Mouse (Mus musculus) stomach, embryonic 14.5 days (tissue): ENCODE data around the gene Cdkal1. TPM values are rescaled to one million over a fixed set of nuclear protein-coding genes. Genes with fewer than 3 reads are reported as not detected.
A peak's percentile ranks its signal among the peaks of the same experiment; 100 is the strongest.

Experiments used
- ATAC-seq: fragments of 200-750 bp; cut with Nextera tagmentation; 2 replicates; pipeline ENCODE4 v1.8.0; 2017; ENCODE audit warnings: low read depth, moderate TSS enrichment; ENCODE audit not compliant: insufficient number of reproducible peaks, insufficient read depth, low FRiP score
- H3K27ac ChIP-seq: fragments of 300-500 bp; sonication (generic); 2 replicates; pipeline ENCODE4 v1.5.1; 2014; ENCODE audit warnings: mild to moderate bottlenecking, low read length, moderate library complexity, mixed read lengths
- H3K27me3 ChIP-seq: fragments of 300-500 bp; sonication (generic); 2 replicates; pipeline ENCODE4 v1.6.1; 2014; ENCODE audit warnings: low read length, control low read depth, mixed read lengths; ENCODE audit not compliant: control insufficient read depth, insufficient read depth
- H3K36me3 ChIP-seq: fragments of 300-500 bp; sonication (generic); 2 replicates; pipeline ENCODE4 v1.6.1; 2014; ENCODE audit warnings: mild to moderate bottlenecking, control low read depth, low read length, moderate library complexity, mixed read lengths; ENCODE audit not compliant: control insufficient read depth, insufficient read depth
- H3K4me1 ChIP-seq: fragments of 300-500 bp; sonication (generic); 2 replicates; pipeline ENCODE4 v1.6.1; 2014; ENCODE audit warnings: low read length, control low read depth, mixed read lengths; ENCODE audit not compliant: control insufficient read depth, insufficient read depth
- H3K4me2 ChIP-seq: fragments of 300-500 bp; sonication (generic); replicated peaks from 2 replicates; pipeline ENCODE4 v1.6.1; 2014; ENCODE audit warnings: low read depth, low read length, control low read depth
- H3K4me3 ChIP-seq: fragments of 300-500 bp; sonication (generic); 2 replicates; pipeline ENCODE4 v1.5.1; 2014; ENCODE audit warnings: low read depth, low read length, control low read depth
- H3K9ac ChIP-seq: fragments of 300-500 bp; sonication (generic); replicated peaks from 2 replicates; pipeline ENCODE4 v1.6.1; 2014; ENCODE audit warnings: low read depth, mild to moderate bottlenecking, control low read depth, low read length, moderate library complexity, mixed read lengths
- H3K9me3 ChIP-seq: fragments of 300-500 bp; sonication (generic); 2 replicates; pipeline ENCODE4 v1.6.1; 2016; ENCODE audit warnings: low read depth, low read length, control low read depth; ENCODE audit not compliant: control insufficient read depth
- WGBS: fragments of 180-500 bp; shearing (Covaris S2); extraction: QIAGEN DNeasy Blood & Tissue Kit; methylation state at CpG from one replicate; pipeline ENCODE4 v1.1.7; 2014; 5-methylcytosine and 5-hydroxymethylcytosine counted together
- polyA plus RNA-seq: library from polyadenylated mRNA; unstranded; fragments of >200 nt; fragmentation: Nextera tagmentation; extraction: Ambion mirVana; gene quantifications from 2 replicates; pipeline ENCODE4 v1.2.1, GENCODE M21; 2014

The Cdkal1 gene
- polyA plus RNA-seq, 1 experiment from 2014 or later, result 44.8 TPM

DNA sequence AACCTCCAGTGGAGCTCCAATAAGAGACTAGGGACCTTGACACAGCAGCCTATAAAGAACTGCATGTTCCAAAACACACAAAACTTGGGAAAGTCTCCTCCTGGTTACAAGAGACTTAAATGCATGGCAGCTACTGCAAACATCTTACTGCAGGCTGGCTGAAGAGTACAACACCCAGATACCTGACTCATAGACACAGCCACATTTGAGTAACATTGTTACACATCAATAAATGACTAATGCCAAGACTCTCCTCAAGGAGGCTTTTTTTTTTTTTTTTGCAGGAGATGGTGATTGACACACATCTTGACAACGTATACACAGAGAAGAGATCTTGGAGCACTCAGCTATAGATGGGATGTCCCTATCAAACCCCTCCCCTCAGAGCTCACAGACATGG lies 215.3 kb downstream of the Cdkal1 start:
- Histone ChIP-seq H3K9me3 (no peaks in the 10 kb centered on the region), H3K27ac (no peak overlapping the region), H3K9ac (no peak overlapping the region), H3K4me3 (no peak overlapping the region), H3K4me1 (no peaks in the 10 kb centered on the region; the same call in 1 of the 2 replicates), H3K27me3 (no peaks in the 10 kb centered on the region), H3K4me2 (no peak overlapping the region), H3K36me3 (no peaks in the 10 kb centered on the region)
- WGBS, result 92% methylated on average over 1 of the region's 1 CpGs
- ATAC-seq, result no peak

DNA sequence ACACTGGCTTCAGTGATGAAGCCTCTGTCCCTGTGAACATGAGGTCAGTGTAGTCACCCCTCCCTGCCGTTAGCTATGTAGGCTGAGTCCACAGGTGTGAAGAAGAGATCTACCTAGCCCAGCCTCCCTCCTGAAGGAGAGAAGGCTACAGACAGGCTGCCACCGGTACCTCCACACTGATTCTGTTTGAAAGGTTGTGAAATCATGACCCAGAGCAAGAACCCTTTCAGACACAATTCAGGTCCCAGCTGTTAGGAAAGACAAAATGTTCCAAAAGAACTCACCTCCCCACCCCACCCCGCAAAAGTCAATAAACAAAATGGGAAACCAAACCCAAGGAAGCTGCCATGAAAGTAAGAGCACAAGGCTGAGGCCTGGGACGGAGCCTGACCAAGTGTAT lies 217.2 kb downstream of the Cdkal1 start:
- Histone ChIP-seq H3K9ac (no peak overlapping the region), H3K27ac (no peak overlapping the region)
- ATAC-seq, result no peak

DNA sequence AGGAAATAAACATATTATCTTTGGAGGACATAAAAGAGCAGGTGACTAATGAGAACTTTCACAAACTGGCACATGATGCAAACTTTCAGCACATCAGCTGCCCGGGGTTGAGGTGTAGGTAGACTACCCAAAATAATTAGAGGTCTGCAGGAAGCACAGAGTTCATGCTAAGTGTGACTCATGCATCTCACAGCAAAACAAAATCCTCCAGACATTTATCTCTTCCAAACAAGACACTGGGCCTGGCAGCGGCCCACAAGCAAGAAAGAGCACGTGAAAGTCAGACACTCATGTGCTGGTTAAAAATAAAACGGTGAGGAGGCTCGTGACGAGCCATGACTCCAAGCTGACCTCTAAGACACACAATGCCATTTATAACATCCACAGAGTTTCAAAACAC lies 217.7 kb downstream of the Cdkal1 start:
- H3K4me2 ChIP-seq, result no peak overlapping the region
- H3K27ac ChIP-seq, result no peak overlapping the region
- H3K27me3 ChIP-seq, result no peaks in the 10 kb centered on the region
- H3K4me3 ChIP-seq, result no peak overlapping the region
- H3K4me1 ChIP-seq, result no peaks in the 10 kb centered on the region; the same call in 1 of the 2 replicates
- H3K36me3 ChIP-seq, result no peaks in the 10 kb centered on the region
- no peak for ATAC-seq
- H3K9ac ChIP-seq, result no peak overlapping the region
- 36% methylated on average over 6 of the region's 6 CpGs for WGBS
- no peaks in the 10 kb centered on the region for H3K9me3 ChIP-seq

More for the DNA sequence above, 217.2 kb downstream of the Cdkal1 start:
- H3K4me1 ChIP-seq, result no peaks in the 10 kb centered on the region; the same call in 1 of the 2 replicates
- no peak overlapping the region for H3K4me3 ChIP-seq
- WGBS, result 75% methylated on average over 4 of the region's 4 CpGs
- H3K4me2 ChIP-seq, result no peak overlapping the region
- H3K36me3 ChIP-seq, result no peaks in the 10 kb centered on the region
- H3K27me3 ChIP-seq, result no peaks in the 10 kb centered on the region
- H3K9me3 ChIP-seq, result no peaks in the 10 kb centered on the region

DNA sequence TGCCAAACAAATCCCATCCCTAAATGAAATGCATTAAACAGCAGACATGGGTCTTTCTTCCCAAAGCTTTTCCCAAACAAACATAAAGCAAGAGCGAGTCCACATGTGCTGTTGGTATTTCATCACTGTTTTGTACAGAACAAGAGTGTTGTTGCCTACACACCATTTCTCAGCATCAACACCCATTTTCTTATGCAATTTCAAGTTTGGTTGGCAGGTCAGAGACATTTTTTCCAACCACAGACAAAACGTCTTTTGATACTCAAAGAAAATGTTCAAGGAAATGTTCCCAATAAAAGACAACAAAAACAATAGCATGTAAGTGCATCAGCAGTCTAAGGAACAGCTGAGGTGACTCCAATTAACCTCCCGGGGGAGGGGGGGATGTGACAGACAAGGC lies 219.9 kb downstream of the Cdkal1 start:
- Histone ChIP-seq H3K9ac (no peak overlapping the region), H3K9me3 (no peaks in the 10 kb centered on the region), H3K36me3 (no peaks in the 10 kb centered on the region), H3K4me1 (no peaks in the 10 kb centered on the region; the same call in 1 of the 2 replicates), H3K27ac (no peak overlapping the region), H3K4me2 (no peak overlapping the region), H3K27me3 (no peaks in the 10 kb centered on the region), H3K4me3 (no peak overlapping the region)
- ATAC-seq, result no peak
- 77% methylated on average over 3 of the region's 3 CpGs for WGBS

DNA sequence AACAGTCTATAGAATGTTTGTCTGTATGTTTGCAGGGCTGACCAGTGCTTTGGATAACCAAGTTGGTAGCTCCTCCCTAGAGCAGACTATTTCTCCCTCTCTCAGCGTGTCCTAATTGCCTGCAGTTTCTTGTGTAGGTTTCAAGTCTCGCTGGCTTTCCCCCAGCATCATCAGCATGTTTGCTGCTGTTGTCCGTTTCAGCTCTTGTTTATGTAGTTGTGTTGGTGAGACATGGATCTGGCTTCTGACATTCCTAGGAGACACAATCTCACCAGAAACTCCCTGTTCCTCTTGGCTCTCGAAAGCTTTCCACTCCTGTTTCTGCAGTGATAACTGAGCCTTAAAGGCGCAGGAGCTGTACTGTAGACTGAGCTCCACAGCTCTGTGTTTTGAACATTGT lies 224.1 kb downstream of the Cdkal1 start:
- no peaks in the 10 kb centered on the region for H3K36me3 ChIP-seq
- WGBS, result 69% methylated on average over 5 of the region's 5 CpGs
- H3K9me3 ChIP-seq, result no peaks in the 10 kb centered on the region
- H3K9ac ChIP-seq, result no peak overlapping the region
- no peak for ATAC-seq
- no peak overlapping the region for H3K27ac ChIP-seq
- 0 out of 2 replicates have a peak, but pooled peaks cover 2% of the 10 kb centered on the region for H3K4me1 ChIP-seq
- H3K27me3 ChIP-seq, result no peaks in the 10 kb centered on the region
- H3K4me2 ChIP-seq, result no peak overlapping the region
- no peak overlapping the region for H3K4me3 ChIP-seq

DNA sequence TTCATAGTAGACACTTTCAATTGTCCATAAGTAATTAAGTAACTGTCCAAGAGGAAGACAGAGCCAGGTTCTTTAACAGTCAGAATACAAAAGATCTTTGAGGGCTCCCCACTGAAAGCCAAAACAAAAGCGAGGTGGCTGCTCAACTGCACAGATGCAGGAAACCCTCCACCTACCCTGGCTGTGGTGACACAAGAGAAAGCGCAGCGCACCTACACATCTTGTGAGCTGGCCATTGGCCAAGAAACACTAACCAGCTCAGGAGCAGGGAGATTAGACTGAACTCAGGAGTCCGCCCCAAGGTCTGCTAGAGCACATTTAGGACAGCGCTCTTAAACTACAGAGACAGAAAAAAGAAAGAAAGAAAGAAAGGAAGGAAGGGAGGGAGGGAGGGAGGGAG lies 226.9 kb downstream of the Cdkal1 start:
- Histone ChIP-seq H3K4me2 (no peak overlapping the region), H3K36me3 (no peaks in the 10 kb centered on the region), H3K4me1 (0 out of 2 replicates have a peak, but pooled peaks cover 2% of the 10 kb centered on the region), H3K27ac (0 out of 2 replicates have a peak overlapping the region, but pooled peaks have one; percentile 15), H3K9ac (no peak overlapping the region), H3K9me3 (no peaks in the 10 kb centered on the region), H3K4me3 (no peak overlapping the region), H3K27me3 (no peaks in the 10 kb centered on the region)
- whole genome bisulfite sequencing, result 32% methylated on average over 5 of the region's 5 CpGs
- ATAC-seq, result peak; percentile 58; the same call in 1 of the 2 replicates

DNA sequence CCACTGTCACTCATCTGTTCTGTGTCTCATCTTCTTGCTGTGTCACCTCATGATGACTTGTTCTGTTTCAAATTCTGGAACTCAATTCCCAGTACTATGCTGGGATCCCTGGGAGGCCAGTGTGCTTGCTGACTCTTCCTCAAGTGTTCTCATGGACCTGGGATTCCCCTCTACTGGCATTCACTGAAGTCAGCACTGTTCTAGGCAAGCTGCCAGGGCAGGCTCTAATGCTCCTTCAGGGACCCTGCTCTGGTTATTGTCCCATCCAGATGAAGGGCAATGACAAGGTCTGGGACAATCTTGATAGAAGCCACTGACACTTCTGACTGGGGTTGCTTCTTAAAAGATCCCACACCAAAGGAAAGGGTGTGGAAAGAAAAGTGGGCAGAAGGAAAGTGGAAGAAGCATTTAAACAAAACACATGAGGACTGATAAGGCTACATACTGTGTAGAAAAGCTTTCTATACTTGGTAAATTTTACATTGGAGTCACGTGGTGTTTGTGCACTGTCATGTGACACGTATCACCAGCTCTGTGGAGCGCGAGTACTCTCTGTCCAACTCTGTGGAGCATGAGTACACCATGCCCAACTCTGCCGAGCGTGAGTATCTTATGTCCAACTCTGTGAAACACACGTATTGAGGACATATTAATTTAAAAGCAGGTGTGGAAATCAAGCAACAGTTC lies 227.9 kb downstream of the Cdkal1 start:
- peak; percentile 42; the same call in 1 of the 2 replicates for ATAC-seq
- Histone ChIP-seq H3K27ac (no peak overlapping the region), H3K4me1 (0 out of 2 replicates have a peak, but pooled peaks cover 2% of the 10 kb centered on the region)

DNA sequence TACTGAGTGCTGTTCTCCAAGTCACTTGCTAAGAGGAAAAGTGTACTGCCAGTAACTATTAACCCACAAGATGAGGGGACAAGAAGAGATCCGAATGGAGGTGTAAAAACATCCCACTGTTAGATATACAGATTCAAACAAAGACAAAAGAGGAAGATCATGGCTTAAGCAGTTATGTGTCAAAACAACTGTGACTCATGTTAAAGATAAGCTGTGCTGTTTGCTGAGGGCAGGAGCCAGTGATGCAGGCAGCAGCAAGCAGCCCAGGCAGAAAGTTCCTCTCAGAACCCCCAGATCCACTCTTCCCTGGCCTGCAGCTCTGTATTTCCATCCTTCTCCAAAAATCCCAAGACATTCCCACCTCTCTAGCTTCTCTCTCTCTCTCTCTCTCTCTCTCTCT lies 230.5 kb downstream of the Cdkal1 start:
- Histone ChIP-seq H3K36me3 (no peaks in the 10 kb centered on the region), H3K27me3 (no peaks in the 10 kb centered on the region), H3K27ac (no peak overlapping the region), H3K4me2 (no peak overlapping the region), H3K4me1 (peaks cover 12% of the 10 kb centered on the region; the same call in 1 of the 2 replicates), H3K9ac (no peak overlapping the region), H3K4me3 (no peak overlapping the region), H3K9me3 (no peaks in the 10 kb centered on the region)
- WGBS, result 33% methylated on average over 1 of the region's 1 CpGs
- no peak for ATAC-seq

More for the DNA sequence above, 227.9 kb downstream of the Cdkal1 start:
- H3K9me3 ChIP-seq, result no peaks in the 10 kb centered on the region
- H3K36me3 ChIP-seq, result no peaks in the 10 kb centered on the region
- H3K4me2 ChIP-seq, result no peak overlapping the region
- no peak overlapping the region for H3K9ac ChIP-seq
- WGBS, result 85% methylated on average over 7 of the region's 7 CpGs
- H3K27me3 ChIP-seq, result no peaks in the 10 kb centered on the region
- H3K4me3 ChIP-seq, result no peak overlapping the region
